Mouse (Mus musculus) adrenal gland, adult (tissue): Measurements from ENCODE around the gene Tusc1.

Experiments
- DNase-seq, 2 experiments: peaks; one replicate each; pipeline ENCODE4 v3.0.0; 2022 to 2023; ENCODE audit warnings: low spot score in 1 of 2; ENCODE audit not compliant: inconsistent age in 2 of 2

Gene Tusc1

DNA sequence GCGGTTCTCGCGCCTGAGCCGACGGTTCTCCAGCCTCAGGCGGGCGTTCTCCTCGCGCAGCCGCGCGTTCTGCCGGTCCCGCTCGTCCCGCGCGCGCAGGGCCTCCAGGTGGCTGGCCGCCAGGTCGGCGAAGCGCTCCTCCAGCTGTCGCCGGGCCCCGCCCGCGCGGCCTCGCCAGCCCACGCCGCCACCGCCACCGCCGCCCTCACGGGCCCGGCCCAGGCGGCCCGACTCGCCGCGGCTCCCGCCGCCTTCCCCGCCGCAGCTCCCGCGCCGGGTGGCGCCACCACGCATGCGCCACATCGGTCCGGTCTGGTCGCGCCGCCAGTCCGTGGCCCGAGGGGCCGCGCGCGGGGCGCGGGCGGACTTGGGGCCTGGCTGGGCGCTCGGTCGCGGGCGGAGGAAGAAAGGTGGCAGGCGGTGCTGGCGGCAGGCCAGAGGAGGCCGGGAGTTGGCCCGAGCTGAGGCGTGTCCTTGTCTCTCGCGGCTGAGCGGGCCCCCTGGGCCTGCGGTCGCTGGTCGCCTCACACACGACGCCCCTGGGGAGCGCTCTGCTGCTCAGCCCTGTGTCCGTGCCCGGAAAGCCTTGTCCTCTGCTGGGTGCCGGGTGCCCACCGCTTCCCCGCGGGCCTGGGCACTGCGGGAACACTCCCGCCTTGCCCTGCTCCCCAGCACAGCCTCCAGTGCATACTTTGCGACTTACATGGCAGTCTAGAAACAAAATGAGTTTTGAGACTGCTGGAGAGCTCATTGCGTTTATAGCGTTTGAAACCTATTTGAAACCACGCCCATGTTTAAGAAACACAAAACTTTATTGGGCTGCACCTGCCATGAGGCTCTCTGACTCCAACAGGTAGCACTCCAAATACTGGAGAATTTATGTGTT lies at the start of gene Tusc1:
Tusc1 (minus strand) TSS at position 394 of the 886 bp plus-strand sequence.
- peak; percentile 91 to 96 for DNase-seq

- peak; percentile 6 to 71 for DNase-seq
Observed at GRCm38 (mm10) chr4:93352930-93353329, 17.6 kb upstream of the Tusc1 start.

- no peak for DNase-seq
Observed at GRCm38 (mm10) chr4:93344357-93344756, 9.0 kb upstream of the Tusc1 start.

DNA sequence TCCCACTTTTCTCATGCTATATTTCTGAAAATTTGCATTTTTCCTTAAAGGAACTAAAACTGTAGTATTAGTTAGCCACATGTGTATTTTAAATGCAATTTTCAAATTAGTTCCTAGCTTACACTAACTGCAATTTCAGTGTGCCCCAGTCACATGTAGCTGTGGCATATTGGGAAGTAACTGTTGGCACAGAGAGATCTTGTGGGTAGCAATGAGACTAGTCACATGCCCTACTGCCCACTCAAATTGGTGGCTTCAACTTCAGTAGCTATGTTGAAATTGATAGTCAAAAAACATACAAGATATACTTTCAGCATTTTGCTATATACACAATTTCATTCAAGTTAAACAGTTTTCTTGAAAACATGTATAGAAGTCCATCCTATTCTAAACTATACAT lies 6.3 kb upstream of the Tusc1 start:
- DNase-seq = no peak

DNA sequence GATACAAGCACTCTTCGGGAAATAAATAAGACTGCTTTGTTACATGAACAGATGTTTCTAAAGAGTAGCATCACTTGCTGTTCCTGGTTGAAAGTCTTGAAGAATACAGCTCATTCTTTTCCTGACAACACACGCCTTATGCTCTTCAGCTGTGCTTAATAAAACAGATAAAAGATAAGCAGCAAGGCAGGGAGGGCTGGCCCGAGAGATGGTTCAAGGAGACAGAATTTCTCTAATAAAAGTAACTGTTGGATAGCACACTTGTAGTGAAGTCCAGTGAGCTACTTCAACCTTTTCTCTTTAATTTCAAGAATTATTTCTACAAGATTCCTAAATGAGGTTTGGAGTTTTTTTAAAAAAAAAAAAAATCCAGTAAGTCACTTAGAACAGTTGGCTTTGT lies 2.7 kb upstream of the Tusc1 start:
- no peak for DNase-seq

- DNase-seq = peak; percentile 90 to 96
Observed at GRCm38 (mm10) chr4:93334636-93335117, 634 bp downstream of the Tusc1 start.

GRCm38 (mm10) chr4:93307486-93307885 lies 27.8 kb downstream of the Tusc1 start:
- no peak for DNase-seq

DNA sequence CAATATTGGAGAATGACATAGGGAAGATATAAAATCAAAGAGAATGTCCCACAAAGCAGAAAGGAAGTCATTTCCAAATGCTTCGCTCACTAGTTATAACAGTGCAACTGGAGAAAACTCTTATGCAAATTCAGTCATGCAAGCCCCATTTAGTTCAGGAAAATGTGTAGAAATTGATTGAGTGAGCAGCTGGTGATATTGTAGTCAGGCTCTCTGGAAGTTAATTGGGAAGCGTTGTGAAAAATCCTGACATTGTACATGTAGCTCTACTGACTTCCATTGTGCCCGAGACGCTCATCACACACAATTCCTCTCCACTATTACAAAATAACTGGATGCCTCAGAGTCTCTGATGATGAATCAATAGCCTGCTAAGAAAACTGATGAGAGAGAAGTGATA lies 49.2 kb downstream of the Tusc1 start:
- no peak for DNase-seq
